ENCODE assay signal across 12 mouse cellular contexts in genomic region chr11:120980427-120981035, GRCm38 (mm10). TPM values are rescaled to one million over a fixed set of nuclear protein-coding genes. Genes with fewer than 3 reads are reported as not detected.
DNase-seq lines count a peak whose midpoint lies in the region; ATAC-seq lines count a peak whose summit lies in the region.
"Had no signal": no experiment of that assay in that cellular context is flagged by ENCODE, and none has a peak within 500 bp of the region (broad histone marks: within the 10 kb centered on the region; RNA-seq: fewer than 3 reads in every experiment).

No protein-coding gene starts in this region.

- no peaks in the 10 kb centered on the region for H3K9me3 ChIP-seq in heart, embryonic 12.5 days (replicated peaks)
- H3K9me3 ChIP-seq in liver, embryonic 12.5 days (replicated peaks), result no peaks in the 10 kb centered on the region
- H3K9me3 ChIP-seq: forebrain, embryonic 12.5 days; midbrain, embryonic 12.5 days had no signal

- peaks cover 69% of the 10 kb centered on the region for H3K36me3 ChIP-seq in heart, embryonic 12.5 days
- H3K36me3 ChIP-seq in liver, embryonic 12.5 days, result peaks cover 96% of the 10 kb centered on the region

- ATAC-seq in heart, embryonic 12.5 days (ENCODE audit: insufficient number of reproducible peaks, low FRiP score), result peak; percentile 82
- ATAC-seq in liver, embryonic 12.5 days, result peak; percentile 93

- H3K27me3 ChIP-seq in heart, embryonic 12.5 days (replicated peaks), result no peaks in the 10 kb centered on the region
- H3K27me3 ChIP-seq in liver, embryonic 12.5 days (replicated peaks), result no peaks in the 10 kb centered on the region
- H3K27me3 ChIP-seq: forebrain, embryonic 12.5 days; midbrain, embryonic 12.5 days had no signal

- peak overlapping the region; percentile 57 for H3K27ac ChIP-seq in heart, embryonic 12.5 days (ENCODE audit: poor library complexity, severe bottlenecking)
- H3K27ac ChIP-seq in liver, embryonic 12.5 days, result peak overlapping the region; percentile 96
- H3K27ac ChIP-seq: forebrain, embryonic 12.5 days; midbrain, embryonic 12.5 days had no signal

- no peak overlapping the region for H3K4me2 ChIP-seq in heart, embryonic 12.5 days
- H3K4me2 ChIP-seq in liver, embryonic 12.5 days, result peak overlapping the region; percentile 68
- H3K4me2 ChIP-seq: forebrain, embryonic 12.5 days; midbrain, embryonic 12.5 days had no signal

- WGBS in heart, embryonic 12.5 days, result 48% methylated on average over 9 of the region's 9 CpGs
- 21% methylated on average over 9 of the region's 9 CpGs for WGBS in liver, embryonic 12.5 days (ENCODE audit: insufficient replicate concordance)

- peak; percentile 43 to 65 for DNase-seq in heart, adult 18-20 months
- no peak for DNase-seq in heart, adult 8-10 months (ENCODE audit: low spot score)
- peak; percentile 35 to 40 for DNase-seq in spleen, postnatal 14 days (ENCODE audit: low spot score in 2 of 2)
- no peak for DNase-seq in natural killer cell, adult 2 months (ENCODE audit: low spot score in 2 of 2)
- no peak for DNase-seq in embryo, embryonic 10 days (ENCODE audit: low spot score)
- no peak for DNase-seq in gastrocnemius, postnatal 10 days
- DNase-seq: right cerebral cortex, postnatal 14 days had no signal

- peaks cover 49% of the 10 kb centered on the region for H3K4me1 ChIP-seq in heart, embryonic 12.5 days (replicated peaks)
- peaks cover 73% of the 10 kb centered on the region for H3K4me1 ChIP-seq in liver, embryonic 12.5 days
- H3K4me1 ChIP-seq: forebrain, embryonic 12.5 days; midbrain, embryonic 12.5 days had no signal

- H3K4me3 ChIP-seq in heart, embryonic 12.5 days, result no peak overlapping the region
- H3K4me3 ChIP-seq in liver, embryonic 12.5 days, result peak overlapping the region; percentile 34
- H3K4me3 ChIP-seq: forebrain, embryonic 12.5 days; midbrain, embryonic 12.5 days had no signal

- H3K9ac ChIP-seq in heart, embryonic 12.5 days, result no peak overlapping the region
- H3K9ac ChIP-seq in liver, embryonic 12.5 days, result peak overlapping the region; percentile 55
- H3K9ac ChIP-seq: forebrain, embryonic 12.5 days; midbrain, embryonic 12.5 days had no signal

RNA-seq across cellular contexts. Expression of gene Csnk1d, which starts 10.6 kb away (rescaled TPM):
- 10 to 100 TPM; 49.2 to 55.1 TPM for total RNA-seq in heart, adult 18-20 months (2021)
- 10 to 100 TPM; 52.1 to 61.2 (median 56.3) TPM for total RNA-seq in heart, adult 8-10 months (2022)
- polyA plus RNA-seq in heart, embryonic 12.5 days (2016; fragmentation: Nextera tagmentation; extraction: Ambion mirVana), result 94.7 and 95.4 TPM in 2 replicates
- polyA plus RNA-seq in liver, embryonic 12.5 days (2016; fragmentation: Nextera tagmentation; extraction: Ambion mirVana), result 58.4 and 61.1 TPM in 2 replicates
- 10 to 100 TPM; 67.8 to 77.3 TPM for total RNA-seq in gastrocnemius, postnatal 10 days (2021)

RNA-seq across cellular contexts. Expression of gene Slc16a3, which starts 32.3 kb away (rescaled TPM):
- total RNA-seq in heart, adult 18-20 months (2021), result under 1 TPM; 0.77 to 0.87 TPM
- 1 to 10 TPM; 1.0 to 3.7 (median 1.3) TPM for total RNA-seq in heart, adult 8-10 months (2022)
- polyA plus RNA-seq in heart, embryonic 12.5 days (2016; fragmentation: Nextera tagmentation; extraction: Ambion mirVana), result 289 and 290 TPM in 2 replicates
- polyA plus RNA-seq in liver, embryonic 12.5 days (2016; fragmentation: Nextera tagmentation; extraction: Ambion mirVana), result 166 and 170 TPM in 2 replicates
- 100 to 1,000 TPM; 193 to 232 TPM for total RNA-seq in gastrocnemius, postnatal 10 days (2021)

RNA-seq across cellular contexts. Expression of gene Ccdc57, which starts 47.9 kb away (rescaled TPM):
- under 1 TPM; 0.65 to 0.77 TPM for total RNA-seq in heart, adult 18-20 months (2021)
- total RNA-seq in heart, adult 8-10 months (2022), result 1 to 10 TPM in 2 of 4 experiments, under 1 TPM in 2; 0.72 to 1.7 (median 1.2) TPM
- polyA plus RNA-seq in heart, embryonic 12.5 days (2016; fragmentation: Nextera tagmentation; extraction: Ambion mirVana), result 4.7 and 4.9 TPM in 2 replicates
- 2.9 and 3.2 TPM in 2 replicates for polyA plus RNA-seq in liver, embryonic 12.5 days (2016; fragmentation: Nextera tagmentation; extraction: Ambion mirVana)
- 1 to 10 TPM; 2.5 to 4.8 TPM for total RNA-seq in gastrocnemius, postnatal 10 days (2021)

RNA-seq across cellular contexts. Expression of gene Cd7, which starts 58.7 kb away (rescaled TPM):
- total RNA-seq in heart, adult 18-20 months (2021), result 1 to 10 TPM in 1 of 2 experiments, under 1 TPM in 1; 0.35 to 1.1 TPM
- total RNA-seq in heart, adult 8-10 months (2022), result under 1 TPM in 2 of 4 experiments, not detected in 2; 0.37 to 0.49 TPM
- polyA plus RNA-seq in heart, embryonic 12.5 days (2016; fragmentation: Nextera tagmentation; extraction: Ambion mirVana), result not detected in 2 replicates
- polyA plus RNA-seq in liver, embryonic 12.5 days (2016; fragmentation: Nextera tagmentation; extraction: Ambion mirVana), result 0.33 and 0.54 TPM in 2 replicates
- total RNA-seq in gastrocnemius, postnatal 10 days (2021), result not detected
- total RNA-seq: layer of hippocampus, adult 8-10 months had no signal
- polyA plus RNA-seq: forebrain, embryonic 12.5 days; midbrain, embryonic 12.5 days had no signal

Comparison
In these comparisons a context has a peak if more than half of its experiments do, and no peak if none do; other contexts are left out.
1. DNase-seq: peak in heart, adult 18-20 months (2 of 2) and spleen, postnatal 14 days (2 of 2); none in heart, adult 8-10 months (single experiment), natural killer cell, adult 2 months (0 of 2), embryo, embryonic 10 days (single experiment) and gastrocnemius, postnatal 10 days (single experiment).
2. RNA of gene Slc16a3, which starts 32.3 kb away (total RNA-seq): 193 to 232 TPM in gastrocnemius, postnatal 10 days; 1.0 to 3.7 TPM in heart, adult 8-10 months and 0.77 to 0.87 TPM in heart, adult 18-20 months; every median in the first group is over 10 times any median in the second.